8 mouse cellular contexts compared by ENCODE assay signal in the genomic region with DNA sequence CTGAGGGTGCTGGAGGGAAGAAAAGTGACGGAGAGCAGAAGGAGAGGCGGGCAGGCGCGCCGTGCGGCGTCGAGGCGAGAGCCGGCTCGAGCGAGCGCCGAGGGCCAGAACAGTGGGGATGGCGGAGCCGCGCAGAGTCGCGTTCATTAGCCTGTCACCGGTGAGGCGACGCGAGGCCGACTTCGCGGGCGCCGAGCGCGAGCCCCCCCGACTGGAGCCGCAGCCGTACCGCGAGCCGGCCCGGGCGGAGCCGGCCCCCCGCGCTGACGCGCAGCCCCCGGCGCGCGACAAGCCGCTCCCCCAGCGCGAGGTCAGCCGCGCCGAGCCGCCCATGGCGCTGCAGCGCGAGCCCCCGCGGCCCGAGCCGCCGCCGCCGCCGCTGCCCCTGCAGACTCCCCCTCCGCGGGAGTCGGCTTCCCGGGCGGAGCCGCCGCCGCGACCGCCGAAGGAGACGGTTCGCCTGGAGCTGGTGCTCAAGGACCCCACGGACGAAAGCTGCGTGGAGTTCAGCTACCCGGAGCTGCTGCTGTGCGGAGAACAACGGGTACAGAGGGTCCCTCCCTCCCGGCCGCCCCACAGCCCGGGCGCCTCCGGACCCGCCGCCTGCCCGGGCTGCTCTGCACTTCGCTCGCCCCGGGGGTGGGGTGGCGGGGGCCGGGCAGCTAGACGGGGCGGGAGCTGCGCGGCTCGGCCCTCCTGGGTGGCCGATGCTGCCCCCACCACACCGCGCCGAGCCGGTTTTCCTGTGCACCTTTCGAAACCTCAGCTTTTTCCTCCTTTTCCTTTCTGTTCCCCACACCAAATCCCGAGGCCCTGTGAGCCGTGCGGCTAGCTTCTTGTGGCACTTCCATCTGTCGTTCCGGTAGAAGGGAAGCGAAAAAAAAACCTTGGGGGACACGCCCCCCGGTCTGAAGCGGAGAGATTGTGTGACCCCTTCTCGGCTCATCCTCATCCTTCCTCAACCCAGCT. TPM values are rescaled to one million over a fixed set of nuclear protein-coding genes. Genes with fewer than 3 reads are reported as not detected.
A peak's percentile ranks its signal among the peaks of the same experiment; 100 is the strongest.
DNase-seq lines count a peak whose midpoint lies in the region; ATAC-seq and TF ChIP-seq lines count a peak whose summit lies in the region.

No protein-coding gene starts in this region.

- ATAC-seq in forebrain, embryonic 12.5 days (ENCODE audit: low FRiP score): peak; percentile 79
- peak; percentile 73 for ATAC-seq in liver, embryonic 15.5 days (ENCODE audit: insufficient read depth)
- peak; percentile 86 for ATAC-seq in neural tube, embryonic 13.5 days (ENCODE audit: low read depth)

- peak overlapping the region; percentile 97 for H3K27ac ChIP-seq in forebrain, embryonic 12.5 days
- peak overlapping the region; percentile 98 for H3K27ac ChIP-seq in liver, embryonic 15.5 days (replicated peaks)
- peak overlapping the region; percentile 99 for H3K27ac ChIP-seq in neural tube, embryonic 13.5 days (replicated peaks)
- peak overlapping the region; percentile 100 for H3K27ac ChIP-seq in testis, adult 2 months (ENCODE audit: control insufficient read depth, insufficient read depth, low read depth, low read length)

- TF ChIP-seq POLR2A in testis, adult 2 months (IDR thresholded peaks at IDR 0.05; ENCODE audit: control insufficient read depth, low read depth, low read length): peak; percentile 31; the same call in 1 of the 2 replicates

- peak overlapping the region; percentile 65 for H3K4me2 ChIP-seq in forebrain, embryonic 12.5 days
- H3K4me2 ChIP-seq in liver, embryonic 15.5 days: peak overlapping the region; percentile 88
- H3K4me2 ChIP-seq in neural tube, embryonic 13.5 days: peak overlapping the region; percentile 77

- peak; percentile 69 for DNase-seq in ES-CJ7 (ENCODE audit: low read depth, low spot score)
- peak; percentile 53 for DNase-seq in c-Kit-positive CD71-positive TER-119-positive erythroid progenitor cells, embryonic 14.5 days (ENCODE audit: low spot score)
- DNase-seq in heart, postnatal 10 days: peak; percentile 51 to 69
- peak; percentile 6 for DNase-seq in large intestine, adult 2 months (ENCODE audit: low read depth, low spot score)

- WGBS in forebrain, embryonic 12.5 days: under 1% methylated on average over 109 of the region's 118 CpGs
- under 1% methylated on average over 116 of the region's 118 CpGs for WGBS in large intestine, adult 2 months
- WGBS in liver, embryonic 15.5 days (ENCODE audit: insufficient replicate concordance): under 1% methylated on average over 101 of the region's 118 CpGs
- WGBS in neural tube, embryonic 13.5 days: under 1% methylated on average over 115 of the region's 118 CpGs

- peak overlapping the region; percentile 94 for H3K9ac ChIP-seq in forebrain, embryonic 12.5 days
- H3K9ac ChIP-seq in liver, embryonic 15.5 days: peak overlapping the region; percentile 97
- peak overlapping the region; percentile 98 for H3K9ac ChIP-seq in neural tube, embryonic 13.5 days

- no peaks in the 10 kb centered on the region for H3K36me3 ChIP-seq in forebrain, embryonic 12.5 days (replicated peaks)
- H3K36me3 ChIP-seq in liver, embryonic 15.5 days (replicated peaks): no peaks in the 10 kb centered on the region
- no peaks in the 10 kb centered on the region for H3K36me3 ChIP-seq in neural tube, embryonic 13.5 days
- no peaks in the 10 kb centered on the region for H3K36me3 ChIP-seq in testis, adult 2 months (ENCODE audit: control insufficient read depth, insufficient read depth, low read length)

- intact Hi-C loops in heart, postnatal 10 days (cut with DNase I): loop anchor here (5.0 kb wide), 2 partner anchors 52 to 82 kb away; a partner anchor contains a TSS

- peak overlapping the region; percentile 97 for H3K4me3 ChIP-seq in forebrain, embryonic 12.5 days (replicated peaks)
- peak overlapping the region; percentile 99 for H3K4me3 ChIP-seq in liver, embryonic 15.5 days (replicated peaks)
- peak overlapping the region; percentile 98 for H3K4me3 ChIP-seq in neural tube, embryonic 13.5 days
- peak overlapping the region; percentile 96 for H3K4me3 ChIP-seq in testis, adult 2 months (ENCODE audit: control insufficient read depth, low read depth, low read length)

- no peak for TF ChIP-seq CTCF in testis, adult 2 months (IDR thresholded peaks at IDR 0.05; ENCODE audit: control insufficient read depth, insufficient read depth, insufficient replicate concordance, low read depth, low read length)

- peaks cover 21% of the 10 kb centered on the region for H3K4me1 ChIP-seq in forebrain, embryonic 12.5 days
- H3K4me1 ChIP-seq in liver, embryonic 15.5 days (replicated peaks): peaks cover 30% of the 10 kb centered on the region
- H3K4me1 ChIP-seq in neural tube, embryonic 13.5 days (replicated peaks): peaks cover 37% of the 10 kb centered on the region
- H3K4me1 ChIP-seq in testis, adult 2 months (ENCODE audit: control insufficient read depth, insufficient read depth, low read length): no peaks in the 10 kb centered on the region; the same call in 1 of the 2 replicates

- no peaks in the 10 kb centered on the region for H3K27me3 ChIP-seq in forebrain, embryonic 12.5 days
- no peaks in the 10 kb centered on the region for H3K27me3 ChIP-seq in liver, embryonic 15.5 days
- H3K27me3 ChIP-seq in neural tube, embryonic 13.5 days: no peaks in the 10 kb centered on the region
- H3K27me3 ChIP-seq in testis, adult 2 months (ENCODE audit: control insufficient read depth, insufficient read depth, low read length): no peaks in the 10 kb centered on the region

- no peaks in the 10 kb centered on the region for H3K9me3 ChIP-seq in forebrain, embryonic 12.5 days
- H3K9me3 ChIP-seq in liver, embryonic 15.5 days (replicated peaks): no peaks in the 10 kb centered on the region
- no peaks in the 10 kb centered on the region for H3K9me3 ChIP-seq in neural tube, embryonic 13.5 days

RNA-seq across cellular contexts. Expression of a gene that starts 0.6 kb away (rescaled TPM):
- 18.6 and 27.2 TPM in 2 replicates for polyA plus RNA-seq in forebrain, embryonic 12.5 days (2016; fragmentation: Nextera tagmentation; extraction: Ambion mirVana)
- total RNA-seq in heart, postnatal 10 days (2021): 10 to 100 TPM; 27.7 to 28.3 TPM
- 3.1 and 6.0 TPM in 2 replicates for polyA plus RNA-seq in large intestine, adult 2 months (2012; rRNA removed)
- 4.1 and 5.1 TPM in 2 replicates for polyA plus RNA-seq in liver, embryonic 15.5 days (2015; fragmentation: Nextera tagmentation; extraction: Ambion mirVana)
- polyA plus RNA-seq in neural tube, embryonic 13.5 days (2015; fragmentation: Nextera tagmentation; extraction: Ambion mirVana): 23.5 and 23.7 TPM in 2 replicates
- polyA plus RNA-seq in testis, adult 2 months (2012; rRNA removed): 23.1 and 25.5 TPM in 2 replicates

RNA-seq across cellular contexts. Expression of a gene that starts 53.1 kb away (rescaled TPM):
- 12.7 TPM in 2 replicates for polyA plus RNA-seq in forebrain, embryonic 12.5 days (2016; fragmentation: Nextera tagmentation; extraction: Ambion mirVana)
- 1 to 10 TPM; 3.1 to 3.3 TPM for total RNA-seq in heart, postnatal 10 days (2021)
- polyA plus RNA-seq in large intestine, adult 2 months (2012; rRNA removed): 0.34 and 0.40 TPM in 2 replicates
- polyA plus RNA-seq in liver, embryonic 15.5 days (2015; fragmentation: Nextera tagmentation; extraction: Ambion mirVana): 0.23 and 0.30 TPM in 2 replicates
- 6.4 and 7.2 TPM in 2 replicates for polyA plus RNA-seq in neural tube, embryonic 13.5 days (2015; fragmentation: Nextera tagmentation; extraction: Ambion mirVana)
- 8.9 and 10.9 TPM in 2 replicates for polyA plus RNA-seq in testis, adult 2 months (2012; rRNA removed)

Comparison
In these comparisons a context has a peak if more than half of its experiments do, and no peak if none do; other contexts are left out.
1. Peak in every context shown above with its lines: DNase-seq, ATAC-seq, H3K4me3 ChIP-seq and H3K27ac ChIP-seq.
2. DNase-seq: peak in every context shown above with its lines; median percentile 69 in ES-CJ7; 60 in heart, postnatal 10 days; 53 in c-Kit-positive CD71-positive TER-119-positive erythroid progenitor cells, embryonic 14.5 days; 6 in large intestine, adult 2 months.